Mouse (Mus musculus) lung, embryonic 15.5 days (tissue): ENCODE measurements around the gene Wdr70. TPM values are rescaled to one million over a fixed set of nuclear protein-coding genes. Genes with fewer than 3 reads are reported as not detected.

Source experiments
- ATAC-seq: fragments of 200-750 bp; cut with Nextera tagmentation; 2 replicates; pipeline ENCODE4 v1.8.0; 2017; ENCODE audit warnings: moderate number of reproducible peaks, borderline replicate concordance; ENCODE audit not compliant: low FRiP score, low TSS enrichment; ENCODE audit errors: extremely low read depth
- H3K27ac ChIP-seq: fragments of 300-500 bp; sonication (generic); 2 replicates; pipeline ENCODE4 v1.5.1; 2015; ENCODE audit warnings: moderate library complexity, mild to moderate bottlenecking, inconsistent platforms
- H3K27me3 ChIP-seq: fragments of 300-500 bp; sonication (generic); 2 replicates; pipeline ENCODE4 v1.6.1; 2015; ENCODE audit warnings: inconsistent platforms
- H3K36me3 ChIP-seq: fragments of 300-500 bp; sonication (generic); 2 replicates; pipeline ENCODE4 v1.6.1; 2015; ENCODE audit warnings: inconsistent platforms
- H3K4me1 ChIP-seq: fragments of 300-500 bp; sonication (generic); 2 replicates; pipeline ENCODE4 v1.6.1; 2015; ENCODE audit warnings: inconsistent platforms
- H3K4me2 ChIP-seq: fragments of 300-500 bp; sonication (generic); 2 replicates; pipeline ENCODE4 v1.6.1; 2015; ENCODE audit warnings: inconsistent platforms, mild to moderate bottlenecking, moderate library complexity
- H3K4me3 ChIP-seq: fragments of 300-500 bp; sonication (generic); 2 replicates; pipeline ENCODE4 v1.5.1; 2015; ENCODE audit warnings: mild to moderate bottlenecking, inconsistent platforms
- H3K9ac ChIP-seq: fragments of 300-500 bp; sonication (generic); 2 replicates; pipeline ENCODE4 v1.6.1; 2015; ENCODE audit warnings: inconsistent platforms
- H3K9me3 ChIP-seq: fragments of 300-500 bp; sonication (generic); 2 replicates; pipeline ENCODE4 v1.6.1; 2016; ENCODE audit warnings: inconsistent platforms
- WGBS: fragments of 180-500 bp; shearing (Covaris S2); methylation state at CpG from one replicate; pipeline ENCODE4 v1.1.7; 2015; 5-methylcytosine and 5-hydroxymethylcytosine counted together
- polyA plus RNA-seq: library from polyadenylated mRNA; unstranded; fragments of >200 nt; fragmentation: Nextera tagmentation; extraction: Ambion mirVana; gene quantifications from 2 replicates; pipeline ENCODE4 v1.2.1, GENCODE M21; 2015

The Wdr70 gene
- polyA plus RNA-seq, 1 experiment from 2014 or later, result 54.1 TPM

- Histone ChIP-seq H3K27ac (no peak overlapping the region), H3K4me3 (no peak overlapping the region), H3K9ac (no peak overlapping the region), H3K4me2 (no peak overlapping the region), H3K9me3 (no peaks in the 10 kb centered on the region), H3K27me3 (no peaks in the 10 kb centered on the region), H3K36me3 (no peaks in the 10 kb centered on the region), H3K4me1 (no peaks in the 10 kb centered on the region)
- 94% methylated on average over 14 of the region's 14 CpGs for WGBS
- ATAC-seq, result no peak
Observed at GRCm38 (mm10) chr15:7922291-7923037, 176.5 kb downstream of the Wdr70 start.

GRCm38 (mm10) chr15:7921124-7921523 is 177.9 kb downstream of the Wdr70 start:
- no peaks in the 10 kb centered on the region for H3K36me3 ChIP-seq
- H3K4me3 ChIP-seq, result no peak overlapping the region
- no peaks in the 10 kb centered on the region for H3K27me3 ChIP-seq
- H3K4me2 ChIP-seq, result no peak overlapping the region
- 82% methylated on average over 6 of the region's 6 CpGs for WGBS
- no peak overlapping the region for H3K27ac ChIP-seq
- ATAC-seq, result no peak
- H3K4me1 ChIP-seq, result no peaks in the 10 kb centered on the region
- H3K9me3 ChIP-seq, result no peaks in the 10 kb centered on the region
- no peak overlapping the region for H3K9ac ChIP-seq

- Histone ChIP-seq H3K27ac (no peak overlapping the region), H3K9me3 (no peaks in the 10 kb centered on the region), H3K4me3 (no peak overlapping the region), H3K36me3 (no peaks in the 10 kb centered on the region), H3K9ac (no peak overlapping the region), H3K4me2 (no peak overlapping the region), H3K27me3 (no peaks in the 10 kb centered on the region), H3K4me1 (no peaks in the 10 kb centered on the region)
- 84% methylated on average over 5 of the region's 5 CpGs for WGBS
- no peak for ATAC-seq
Observed at GRCm38 (mm10) chr15:7906491-7907035, 192.4 kb downstream of the Wdr70 start.

GRCm38 (mm10) chr15:7899286-7899685 is 199.7 kb downstream of the Wdr70 start:
- no peak overlapping the region for H3K4me3 ChIP-seq
- no peaks in the 10 kb centered on the region for H3K27me3 ChIP-seq
- H3K4me1 ChIP-seq, result no peaks in the 10 kb centered on the region
- ATAC-seq, result no peak
- H3K27ac ChIP-seq, result no peak overlapping the region
- no peaks in the 10 kb centered on the region for H3K36me3 ChIP-seq
- H3K9me3 ChIP-seq, result no peaks in the 10 kb centered on the region
- H3K9ac ChIP-seq, result no peak overlapping the region
- 94% methylated on average over 6 of the region's 6 CpGs for WGBS
- no peak overlapping the region for H3K4me2 ChIP-seq

DNA sequence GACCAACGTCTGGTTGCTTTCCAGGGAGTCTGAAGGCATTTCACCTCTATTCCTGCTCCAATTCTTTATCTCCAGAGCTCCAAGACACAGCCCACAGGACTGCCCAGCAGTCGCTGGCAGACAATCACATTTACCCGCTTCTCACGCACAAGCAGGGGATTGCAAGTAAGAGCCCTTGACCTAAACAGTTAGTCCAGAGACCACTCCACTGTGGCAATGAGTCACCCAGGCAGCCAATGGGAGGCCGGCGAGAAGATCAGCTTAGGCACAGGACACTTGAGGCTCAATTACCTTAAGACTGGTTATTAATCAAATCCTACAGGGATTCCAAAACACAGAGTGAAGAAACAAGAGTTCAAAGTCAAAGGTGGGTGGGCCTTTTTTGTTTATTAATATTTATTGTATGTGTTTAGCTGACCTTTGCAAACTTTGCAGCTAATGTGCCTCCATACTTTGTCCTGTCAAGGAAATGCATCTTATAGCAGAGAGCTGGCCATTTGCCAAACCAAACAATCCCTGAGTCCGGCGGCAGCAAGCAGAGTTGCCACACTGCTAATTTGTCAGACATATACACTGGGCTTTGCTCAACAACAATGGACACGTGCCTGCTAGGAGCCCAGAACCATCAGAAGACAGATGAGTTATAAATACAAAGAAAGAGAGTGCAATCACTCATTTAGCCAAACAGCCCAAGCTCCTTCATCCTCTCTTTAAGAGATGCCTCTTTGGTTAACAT is 207.3 kb downstream of the Wdr70 start:
- WGBS, result 6% methylated on average over 9 of the region's 9 CpGs
- no peaks in the 10 kb centered on the region for H3K27me3 ChIP-seq
- H3K4me1 ChIP-seq, result peaks cover 19% of the 10 kb centered on the region
- no peaks in the 10 kb centered on the region for H3K9me3 ChIP-seq
- H3K4me3 ChIP-seq, result no peak overlapping the region
- peak overlapping the region; percentile 42 for H3K27ac ChIP-seq
- H3K9ac ChIP-seq, result no peak overlapping the region
- ATAC-seq, result peak; percentile 76; the same call in 1 of the 2 replicates
- H3K4me2 ChIP-seq, result no peak overlapping the region
- no peaks in the 10 kb centered on the region for H3K36me3 ChIP-seq

- no peak overlapping the region for H3K4me2 ChIP-seq
- H3K4me3 ChIP-seq, result no peak overlapping the region
- no peak overlapping the region for H3K27ac ChIP-seq
- no peak overlapping the region for H3K9ac ChIP-seq
- no peak for ATAC-seq
- H3K27me3 ChIP-seq, result no peaks in the 10 kb centered on the region
- H3K9me3 ChIP-seq, result no peaks in the 10 kb centered on the region
- WGBS, result 67% methylated on average over 5 of the region's 5 CpGs
- H3K4me1 ChIP-seq, result peaks cover 19% of the 10 kb centered on the region
- no peaks in the 10 kb centered on the region for H3K36me3 ChIP-seq
Observed at GRCm38 (mm10) chr15:7890286-7890685, 208.7 kb downstream of the Wdr70 start.

DNA sequence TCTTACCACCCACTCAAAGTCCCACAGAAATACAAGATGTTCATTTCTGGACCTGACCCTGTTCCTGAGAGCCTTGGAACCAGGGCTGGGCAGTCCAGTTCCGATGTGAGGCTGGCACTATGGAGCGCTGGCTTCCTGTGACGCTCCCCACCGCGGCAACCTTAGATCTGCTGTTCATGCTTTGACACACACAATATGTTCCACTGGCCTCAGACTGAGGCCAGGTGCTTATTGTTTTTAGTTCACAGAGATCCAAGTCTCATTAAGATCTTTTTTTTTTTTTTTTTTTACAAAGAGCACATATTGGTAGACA is 209.7 kb downstream of the Wdr70 start:
- no peak for ATAC-seq
- H3K27ac ChIP-seq, result no peak overlapping the region
- H3K4me1 ChIP-seq, result peaks cover 19% of the 10 kb centered on the region
- H3K27me3 ChIP-seq, result no peaks in the 10 kb centered on the region
- no peak overlapping the region for H3K4me2 ChIP-seq
- H3K9me3 ChIP-seq, result no peaks in the 10 kb centered on the region
- WGBS, result 91% methylated on average over 5 of the region's 5 CpGs
- H3K4me3 ChIP-seq, result no peak overlapping the region
- no peaks in the 10 kb centered on the region for H3K36me3 ChIP-seq
- H3K9ac ChIP-seq, result no peak overlapping the region

DNA sequence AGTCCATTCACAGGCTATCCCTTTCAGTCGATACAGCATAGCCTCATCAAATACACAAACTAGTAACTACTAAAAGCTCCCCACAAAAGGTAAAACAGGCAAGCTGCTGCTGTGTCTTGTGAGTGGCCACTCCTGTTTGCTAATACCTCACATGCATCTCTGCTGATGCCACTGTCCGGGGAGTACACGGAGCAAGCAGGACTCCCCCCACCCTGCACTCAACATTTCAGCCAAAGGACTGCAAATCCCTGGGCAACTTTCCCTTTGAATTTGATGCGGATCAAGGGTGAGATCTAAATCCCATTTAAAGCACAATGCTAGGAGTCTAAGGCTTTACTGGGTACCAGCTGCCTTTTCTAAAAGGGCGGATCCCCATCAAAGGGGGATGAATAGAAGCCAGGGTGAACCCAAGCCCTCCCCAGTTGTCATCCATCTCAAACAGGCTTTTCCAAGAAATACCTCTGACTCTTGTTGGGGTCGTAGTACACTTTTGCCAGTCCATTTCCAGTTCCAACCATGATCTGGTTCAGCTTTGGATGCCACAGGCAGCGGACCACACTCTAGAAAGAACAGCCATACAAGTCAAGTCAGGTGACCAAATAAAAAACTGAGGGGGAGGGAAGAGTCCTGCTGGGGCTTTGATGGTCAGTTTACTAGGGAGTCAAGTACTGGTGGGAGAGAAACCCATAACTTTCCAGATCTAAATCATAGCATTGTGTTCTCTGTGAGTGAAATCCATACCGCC is 210.2 kb downstream of the Wdr70 start:
- no peaks in the 10 kb centered on the region for H3K27me3 ChIP-seq
- H3K4me1 ChIP-seq, result peaks cover 19% of the 10 kb centered on the region
- H3K9me3 ChIP-seq, result no peaks in the 10 kb centered on the region
- no peak overlapping the region for H3K27ac ChIP-seq
- H3K9ac ChIP-seq, result no peak overlapping the region
- no peak for ATAC-seq
- H3K4me3 ChIP-seq, result no peak overlapping the region
- no peak overlapping the region for H3K4me2 ChIP-seq
- 0 out of 2 replicates have a peak, but pooled peaks cover 4% of the 10 kb centered on the region for H3K36me3 ChIP-seq
- WGBS, result 89% methylated on average over 8 of the region's 8 CpGs

DNA sequence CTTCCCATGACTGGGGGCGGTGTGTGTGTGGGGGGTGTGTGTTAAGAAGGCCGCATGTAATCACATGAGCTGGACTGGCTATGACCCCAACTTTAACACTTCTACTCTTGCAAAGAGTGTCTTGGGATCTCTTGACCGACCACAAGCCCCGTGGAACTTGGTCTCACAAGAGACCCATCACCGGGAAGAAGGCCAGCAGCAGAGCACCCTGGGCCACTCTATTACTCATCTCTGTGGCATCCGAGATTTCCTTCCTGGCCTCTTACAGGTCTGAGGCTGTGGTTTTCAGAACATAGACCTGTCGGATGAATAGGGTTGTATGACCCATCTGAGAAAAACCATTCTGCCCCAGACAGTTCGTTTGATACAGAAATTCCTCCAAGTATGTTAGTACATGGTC is 212.4 kb downstream of the Wdr70 start:
- H3K9me3 ChIP-seq, result no peaks in the 10 kb centered on the region
- 0 out of 2 replicates have a peak, but pooled peaks cover 7% of the 10 kb centered on the region for H3K36me3 ChIP-seq
- H3K4me2 ChIP-seq, result no peak overlapping the region
- 83% methylated on average over 8 of the region's 8 CpGs for WGBS
- no peak overlapping the region for H3K27ac ChIP-seq
- H3K4me3 ChIP-seq, result no peak overlapping the region
- peaks cover 6% of the 10 kb centered on the region for H3K4me1 ChIP-seq
- no peaks in the 10 kb centered on the region for H3K27me3 ChIP-seq
- H3K9ac ChIP-seq, result no peak overlapping the region
- no peak for ATAC-seq

GRCm38 (mm10) chr15:7885106-7885505 is 213.9 kb downstream of the Wdr70 start:
- no peaks in the 10 kb centered on the region for H3K4me1 ChIP-seq

GRCm38 (mm10) chr15:7884181-7884580 is 214.8 kb downstream of the Wdr70 start:
- no peak for ATAC-seq
- 92% methylated on average over 11 of the region's 11 CpGs for WGBS
- Histone ChIP-seq H3K36me3 (0 out of 2 replicates have a peak, but pooled peaks cover 7% of the 10 kb centered on the region), H3K27ac (no peak overlapping the region), H3K4me2 (no peak overlapping the region), H3K4me1 (no peaks in the 10 kb centered on the region), H3K27me3 (no peaks in the 10 kb centered on the region), H3K4me3 (no peak overlapping the region), H3K9ac (no peak overlapping the region), H3K9me3 (no peaks in the 10 kb centered on the region)

More at GRCm38 (mm10) chr15:7885106-7885505, 213.9 kb downstream of the Wdr70 start:
- Histone ChIP-seq H3K27me3 (no peaks in the 10 kb centered on the region), H3K9me3 (no peaks in the 10 kb centered on the region), H3K36me3 (0 out of 2 replicates have a peak, but pooled peaks cover 7% of the 10 kb centered on the region), H3K9ac (no peak overlapping the region), H3K4me3 (no peak overlapping the region), H3K4me2 (no peak overlapping the region), H3K27ac (no peak overlapping the region)
- 66% methylated on average over 10 of the region's 10 CpGs for WGBS
- ATAC-seq, result no peak
